Mouse (Mus musculus): ENCODE measurements at regions not wholly inside any gene's neighbourhood (a gene's known extent, or its start where the extent isn't known, plus 50 kb on each side); places are given as distances from the start of the nearest gene placed in this dataset.

DNA sequence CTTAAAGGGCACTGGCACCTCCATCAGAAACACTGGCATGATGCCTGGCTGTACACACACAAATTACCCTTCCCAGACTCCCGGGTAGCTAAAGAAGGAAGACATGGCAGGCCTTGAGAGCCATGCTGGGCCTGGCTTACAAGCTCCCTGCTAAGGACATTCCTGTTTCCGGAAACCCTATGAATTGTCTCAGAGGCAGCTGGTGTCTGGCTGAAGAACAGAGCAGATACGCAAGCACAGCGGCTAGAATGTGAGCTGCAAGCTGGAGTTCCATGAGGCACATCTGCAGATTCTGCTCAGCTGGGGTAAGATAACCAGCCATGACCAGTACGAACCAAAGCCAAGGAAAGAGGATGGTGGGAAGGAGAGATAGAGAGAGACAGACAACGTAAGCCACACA is 110.1 kb downstream of the Rpl10-ps3 start:
- TF ChIP-seq CTCF (IDR thresholded peaks at IDR 0.05): no peak
- TF ChIP-seq EP300 (IDR thresholded peaks at IDR 0.05): no peak

Data from lung, postnatal 0 days (tissue).